Mouse (Mus musculus) liver, adult 10 weeks (tissue): ENCODE results near the gene Sbf1. TPM values are rescaled to one million over a fixed set of nuclear protein-coding genes. Genes with fewer than 3 reads are reported as not detected.

Experiments
- polyA plus RNA-seq: library from polyadenylated mRNA; stranded (reverse); fragments of 350-450 nt; fragmentation: Illumina TruSeq; extraction: RNeasy Lipid Tissue Mini Kit (QIAGEN cat#74804); gene quantifications from one replicate; pipeline ENCODE4 v1.2.3, GENCODE M21; 2014; ENCODE audit warnings: low read depth, low replicate concordance

Gene Sbf1
- polyA plus RNA-seq = 2.2 TPM

GRCm38 (mm10) chr15:89315190-89315731 lies at the start of gene Sbf1:
Gene Sbf1 (minus strand): TSS chr15:89315311.

GRCm38 (mm10) chr15:89355241-89356187 lies 40.4 kb upstream of the Sbf1 start, which contains the start of the genes Lmf2 and Ncaph2:
Gene Lmf2 (minus strand): TSS chr15:89355659.
Gene Ncaph2 (plus strand): TSS chr15:89355719.

GRCm38 (mm10) chr15:89334271-89334670 lies 19.2 kb upstream of the Sbf1 start, which contains the start of gene Miox:
Gene Miox (plus strand): TSS chr15:89334398.

GRCm38 (mm10) chr15:89322670-89323522 lies 7.8 kb upstream of the Sbf1 start, which contains the start of gene Adm2:
Gene Adm2 (plus strand): TSS chr15:89322720.

Other genes starting within 250 kb of the Sbf1 start
- 6.0 TPM for gene Trabd, start 240.2 kb downstream of the Sbf1 start, polyA plus RNA-seq
- 13.7 TPM for gene Selenoo, start 226.2 kb downstream of the Sbf1 start, polyA plus RNA-seq
- gene Tubgcp6, start 192.2 kb downstream of the Sbf1 start, polyA plus RNA-seq = 1.2 TPM
- gene Hdac10, start 186.6 kb downstream of the Sbf1 start, polyA plus RNA-seq = 0.79 TPM
- gene Mapk12, start 174.6 kb downstream of the Sbf1 start, polyA plus RNA-seq = 1.1 TPM
- gene Mapk11, start 165.7 kb downstream of the Sbf1 start, polyA plus RNA-seq = 0.16 TPM
- 6.3 TPM for gene Plxnb2, start 134.5 kb downstream of the Sbf1 start, polyA plus RNA-seq
- 0.56 TPM for gene Dennd6b, start 118.8 kb downstream of the Sbf1 start, polyA plus RNA-seq
- gene Ppp6r2, start 103.8 kb downstream of the Sbf1 start, polyA plus RNA-seq = 9.0 TPM
- not detected for gene Adm2, start 7.4 kb upstream of the Sbf1 start, polyA plus RNA-seq
- gene Miox, start 19.1 kb upstream of the Sbf1 start, polyA plus RNA-seq = not detected
- 0.72 TPM for gene Lmf2, start 40.3 kb upstream of the Sbf1 start, polyA plus RNA-seq
- 9.0 TPM for gene Ncaph2, start 40.4 kb upstream of the Sbf1 start, polyA plus RNA-seq
- gene Sco2, start 58.5 kb upstream of the Sbf1 start, polyA plus RNA-seq = 5.9 TPM
- 2.1 TPM for gene Tymp, start 61.7 kb upstream of the Sbf1 start, polyA plus RNA-seq
- not detected for gene Odf3b, start 64.0 kb upstream of the Sbf1 start, polyA plus RNA-seq
- gene Klhdc7b, start 69.6 kb upstream of the Sbf1 start, polyA plus RNA-seq = not detected
- gene Syce3, start 95.2 kb upstream of the Sbf1 start, polyA plus RNA-seq = not detected
- gene Cpt1b, start 110.6 kb upstream of the Sbf1 start, polyA plus RNA-seq = 0.61 TPM
- gene C730034F03Rik, start 114.3 kb upstream of the Sbf1 start, polyA plus RNA-seq = 2.3 TPM
- not detected for gene Gm44502, start 114.4 kb upstream of the Sbf1 start, polyA plus RNA-seq
- 55.7 TPM for gene Chkb, start 114.6 kb upstream of the Sbf1 start, polyA plus RNA-seq
- gene Mapk8ip2, start 138.6 kb upstream of the Sbf1 start, polyA plus RNA-seq = not detected
- gene Arsa, start 162.1 kb upstream of the Sbf1 start, polyA plus RNA-seq = 3.4 TPM
- gene Shank3, start 184.3 kb upstream of the Sbf1 start, polyA plus RNA-seq = 0.32 TPM